Mouse (Mus musculus) liver, embryonic 14.5 days (tissue): ENCODE results near the gene Pde6b.

Source experiments
- CTCF ChIP-seq: IDR thresholded peaks from 2 replicates; pipeline ENCODE4 v1.5.1; 2016; ENCODE audit warnings: antibody characterized with exemption, low read depth, control low read depth
- EP300 ChIP-seq: IDR thresholded peaks from 2 replicates; pipeline ENCODE4 v1.6.1; 2016; ENCODE audit warnings: antibody characterized with exemption, low read depth

DNA sequence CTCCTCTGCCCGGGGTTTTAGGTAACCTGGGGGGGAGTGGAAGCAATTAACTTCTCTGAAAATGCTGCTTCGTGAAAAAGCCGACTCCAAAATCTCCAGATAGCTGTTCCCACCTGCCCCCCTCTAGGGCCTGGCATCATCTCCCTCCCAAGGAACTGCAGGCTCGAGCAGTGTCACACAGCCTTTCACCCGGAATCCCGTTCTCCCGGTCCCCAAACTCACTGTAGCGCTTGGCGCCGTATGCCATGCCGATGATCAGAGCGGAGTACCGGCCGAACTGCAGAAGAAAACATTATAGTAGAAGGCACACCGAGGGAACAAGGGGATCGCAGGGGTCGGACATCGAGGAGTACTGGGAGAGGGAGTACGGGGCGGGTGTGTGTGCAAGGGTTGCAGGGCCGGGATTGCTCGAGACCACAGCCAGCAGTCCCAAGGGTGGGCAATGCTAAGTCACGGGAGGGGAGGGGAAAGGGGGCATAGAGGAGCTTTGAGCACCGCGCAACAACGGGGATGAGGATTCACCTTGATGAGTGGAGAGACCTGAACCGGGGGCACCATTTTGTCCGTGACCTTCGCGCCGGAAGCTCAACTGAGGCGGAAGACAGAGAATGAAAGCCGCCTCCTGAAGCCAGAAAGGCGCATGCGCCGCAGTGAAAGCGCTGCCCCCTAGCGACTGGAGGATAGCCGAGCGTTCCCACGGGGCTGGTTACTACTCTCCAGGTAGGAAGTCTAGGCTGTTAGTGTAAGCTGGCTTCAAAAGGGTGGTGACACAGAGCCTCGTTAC lies 45.8 kb downstream of the Pde6b start, which contains the start of gene Atp5k:
- TF ChIP-seq CTCF (peak; percentile 99), EP300 (no peak)
